Mouse (Mus musculus) forebrain, embryonic 16.5 days (tissue): ENCODE data around the gene Plekha7. TPM values are rescaled to one million over a fixed set of nuclear protein-coding genes. Genes with fewer than 3 reads are reported as not detected.

Experiments used
- ATAC-seq: fragments of 200-750 bp; cut with Nextera tagmentation; 2 replicates; pipeline ENCODE4 v1.8.0; 2017; ENCODE audit warnings: mild to moderate bottlenecking, moderate library complexity
- H3K27ac ChIP-seq: fragments of 300-500 bp; sonication (generic); 2 replicates; pipeline ENCODE4 v1.5.1; 2014; ENCODE audit warnings: low read length, control low read depth
- H3K27me3 ChIP-seq: fragments of 300-500 bp; sonication (generic); replicated peaks from 2 replicates; pipeline ENCODE4 v1.6.1; 2014; ENCODE audit warnings: low read length; ENCODE audit not compliant: control insufficient read depth, insufficient read depth
- H3K36me3 ChIP-seq: fragments of 300-500 bp; sonication (generic); 2 replicates; pipeline ENCODE4 v1.6.1; 2014; ENCODE audit not compliant: control insufficient read depth, insufficient read depth
- H3K4me1 ChIP-seq: fragments of 300-500 bp; sonication (generic); replicated peaks from 2 replicates; pipeline ENCODE4 v1.6.1; 2014; ENCODE audit warnings: low read length; ENCODE audit not compliant: control insufficient read depth, insufficient read depth
- H3K4me2 ChIP-seq: fragments of 300-500 bp; sonication (generic); 2 replicates; pipeline ENCODE4 v1.6.1; 2014; ENCODE audit warnings: mild to moderate bottlenecking, low read length, control low read depth
- H3K4me3 ChIP-seq: fragments of 300-500 bp; sonication (generic); replicated peaks from 2 replicates; pipeline ENCODE4 v1.5.1; 2014; ENCODE audit warnings: mild to moderate bottlenecking, low read length, control low read depth
- H3K9ac ChIP-seq: fragments of 300-500 bp; sonication (generic); replicated peaks from 2 replicates; pipeline ENCODE4 v1.6.1; 2014; ENCODE audit warnings: low read depth, low read length, control low read depth
- H3K9me3 ChIP-seq: fragments of 300-500 bp; sonication (generic); 2 replicates; pipeline ENCODE4 v1.6.1; 2016; ENCODE audit warnings: low read length; ENCODE audit not compliant: control insufficient read depth
- WGBS: fragments of 180-500 bp; shearing (Covaris S2); extraction: QIAGEN DNeasy Blood & Tissue Kit; methylation state at CpG from one replicate; pipeline ENCODE4 v1.1.7; 2014; 5-methylcytosine and 5-hydroxymethylcytosine counted together
- polyA plus RNA-seq: library from polyadenylated mRNA; unstranded; fragments of >200 nt; fragmentation: Nextera tagmentation; extraction: Ambion mirVana; gene quantifications from 2 replicates; pipeline ENCODE4 v1.2.1, GENCODE M21; 2015

Plekha7 gene
- polyA plus RNA-seq, 1 experiment from 2014 or later = 8.8 TPM

GRCm38 (mm10) chr7:116323331-116323964 lies 15.3 kb upstream of the Plekha7 start:
- no peaks in the 10 kb centered on the region for H3K36me3 ChIP-seq
- no peaks in the 10 kb centered on the region for H3K4me1 ChIP-seq
- H3K9ac ChIP-seq = no peak overlapping the region
- H3K4me3 ChIP-seq = no peak overlapping the region
- H3K4me2 ChIP-seq = no peak overlapping the region
- H3K9me3 ChIP-seq = no peaks in the 10 kb centered on the region
- 27% methylated on average over 10 of the region's 10 CpGs for WGBS
- peak; percentile 77 for ATAC-seq
- H3K27ac ChIP-seq = no peak overlapping the region
- H3K27me3 ChIP-seq = no peaks in the 10 kb centered on the region

- 33% methylated on average over 9 of the region's 9 CpGs for WGBS
- ATAC-seq = no peak
- H3K27ac ChIP-seq = no peak overlapping the region
- H3K36me3 ChIP-seq = no peaks in the 10 kb centered on the region
- H3K9ac ChIP-seq = no peak overlapping the region
- peaks cover 25% of the 10 kb centered on the region for H3K4me1 ChIP-seq
- no peak overlapping the region for H3K4me3 ChIP-seq
- no peaks in the 10 kb centered on the region for H3K9me3 ChIP-seq
- peaks cover 5% of the 10 kb centered on the region for H3K27me3 ChIP-seq
- no peak overlapping the region for H3K4me2 ChIP-seq
Measured at GRCm38 (mm10) chr7:116309456-116309855, 1.3 kb upstream of the Plekha7 start.

GRCm38 (mm10) chr7:116308632-116308991 lies 436 bp upstream of the Plekha7 start:
- no peaks in the 10 kb centered on the region for H3K36me3 ChIP-seq
- H3K9ac ChIP-seq = no peak overlapping the region
- H3K27me3 ChIP-seq = peaks cover 5% of the 10 kb centered on the region
- no peak overlapping the region for H3K27ac ChIP-seq
- 2% methylated on average over 16 of the region's 16 CpGs for WGBS
- H3K4me3 ChIP-seq = peak overlapping the region; percentile 79
- 0 out of 2 replicates have a peak, but pooled peaks have one; percentile 19 for ATAC-seq
- H3K9me3 ChIP-seq = no peaks in the 10 kb centered on the region
- H3K4me1 ChIP-seq = peaks cover 25% of the 10 kb centered on the region
- H3K4me2 ChIP-seq = peak overlapping the region; percentile 99

GRCm38 (mm10) chr7:116307099-116307870 lies 891 bp downstream of the Plekha7 start:
- H3K4me3 ChIP-seq = peak overlapping the region; percentile 79
- peak overlapping the region; percentile 60 for H3K9ac ChIP-seq
- peak overlapping the region; percentile 45 for H3K27ac ChIP-seq
- peaks cover 5% of the 10 kb centered on the region for H3K27me3 ChIP-seq
- peaks cover 25% of the 10 kb centered on the region for H3K4me1 ChIP-seq
- no peaks in the 10 kb centered on the region for H3K9me3 ChIP-seq
- peak overlapping the region; percentile 99 for H3K4me2 ChIP-seq
- H3K36me3 ChIP-seq = no peaks in the 10 kb centered on the region
- peak; percentile 92 for ATAC-seq
- under 1% methylated on average over 53 of the region's 63 CpGs for WGBS

- 5% methylated on average over 5 of the region's 5 CpGs for WGBS
- H3K27me3 ChIP-seq = peaks cover 5% of the 10 kb centered on the region
- H3K4me1 ChIP-seq = peaks cover 28% of the 10 kb centered on the region
- peak overlapping the region; percentile 79 for H3K4me3 ChIP-seq
- no peak overlapping the region; the same call in 1 of the 2 replicates for H3K9ac ChIP-seq
- H3K27ac ChIP-seq = no peak overlapping the region
- no peaks in the 10 kb centered on the region for H3K36me3 ChIP-seq
- H3K4me2 ChIP-seq = peak overlapping the region; percentile 99
- ATAC-seq = no peak
- no peaks in the 10 kb centered on the region for H3K9me3 ChIP-seq
Measured at GRCm38 (mm10) chr7:116306601-116307000, 1.6 kb downstream of the Plekha7 start.

GRCm38 (mm10) chr7:116301661-116302311 lies 6.4 kb downstream of the Plekha7 start:
- Histone ChIP-seq H3K36me3 (no peaks in the 10 kb centered on the region), H3K27ac (no peak overlapping the region), H3K9ac (no peak overlapping the region), H3K27me3 (peaks cover 5% of the 10 kb centered on the region), H3K4me1 (peaks cover 22% of the 10 kb centered on the region), H3K4me3 (no peak overlapping the region), H3K9me3 (no peaks in the 10 kb centered on the region), H3K4me2 (no peak overlapping the region)
- WGBS = 86% methylated on average over 5 of the region's 5 CpGs
- no peak for ATAC-seq

GRCm38 (mm10) chr7:116301144-116301543 lies 7.0 kb downstream of the Plekha7 start:
- H3K36me3 ChIP-seq = no peaks in the 10 kb centered on the region
- no peak overlapping the region for H3K4me2 ChIP-seq
- H3K27ac ChIP-seq = no peak overlapping the region
- no peaks in the 10 kb centered on the region; the same call in 1 of the 2 replicates for H3K27me3 ChIP-seq
- 93% methylated on average over 4 of the region's 4 CpGs for WGBS
- no peak overlapping the region for H3K4me3 ChIP-seq
- ATAC-seq = no peak
- peaks cover 16% of the 10 kb centered on the region for H3K4me1 ChIP-seq
- no peaks in the 10 kb centered on the region for H3K9me3 ChIP-seq
- H3K9ac ChIP-seq = no peak overlapping the region

- peak; percentile 87 for ATAC-seq
- WGBS = 61% methylated on average over 2 of the region's 2 CpGs
Measured at GRCm38 (mm10) chr7:116298851-116299250, 9.3 kb downstream of the Plekha7 start.

GRCm38 (mm10) chr7:116298389-116298788 lies 9.8 kb downstream of the Plekha7 start:
- no peak overlapping the region for H3K4me2 ChIP-seq
- H3K36me3 ChIP-seq = no peaks in the 10 kb centered on the region
- 42% methylated on average over 10 of the region's 10 CpGs for WGBS
- no peak overlapping the region for H3K4me3 ChIP-seq
- H3K27me3 ChIP-seq = no peaks in the 10 kb centered on the region
- H3K27ac ChIP-seq = no peak overlapping the region
- H3K9ac ChIP-seq = 0 out of 2 replicates have a peak overlapping the region, but pooled peaks have one; percentile 5
- no peaks in the 10 kb centered on the region for H3K9me3 ChIP-seq
- ATAC-seq = peak; percentile 77
- peaks cover 15% of the 10 kb centered on the region for H3K4me1 ChIP-seq

More at GRCm38 (mm10) chr7:116298851-116299250, 9.3 kb downstream of the Plekha7 start:
- no peaks in the 10 kb centered on the region for H3K36me3 ChIP-seq
- H3K4me1 ChIP-seq = peaks cover 15% of the 10 kb centered on the region
- no peak overlapping the region for H3K27ac ChIP-seq
- H3K27me3 ChIP-seq = no peaks in the 10 kb centered on the region
- no peaks in the 10 kb centered on the region for H3K9me3 ChIP-seq
- H3K4me2 ChIP-seq = no peak overlapping the region
- H3K9ac ChIP-seq = no peak overlapping the region
- no peak overlapping the region for H3K4me3 ChIP-seq
